Mouse (Mus musculus): ENCODE results near the gene Zfhx2. TPM values are rescaled to one million over a fixed set of nuclear protein-coding genes. Genes with fewer than 3 reads are reported as not detected.

Gene Zfhx2
- polyA plus RNA-seq, 1 experiment, result 34.9 TPM

DNA sequence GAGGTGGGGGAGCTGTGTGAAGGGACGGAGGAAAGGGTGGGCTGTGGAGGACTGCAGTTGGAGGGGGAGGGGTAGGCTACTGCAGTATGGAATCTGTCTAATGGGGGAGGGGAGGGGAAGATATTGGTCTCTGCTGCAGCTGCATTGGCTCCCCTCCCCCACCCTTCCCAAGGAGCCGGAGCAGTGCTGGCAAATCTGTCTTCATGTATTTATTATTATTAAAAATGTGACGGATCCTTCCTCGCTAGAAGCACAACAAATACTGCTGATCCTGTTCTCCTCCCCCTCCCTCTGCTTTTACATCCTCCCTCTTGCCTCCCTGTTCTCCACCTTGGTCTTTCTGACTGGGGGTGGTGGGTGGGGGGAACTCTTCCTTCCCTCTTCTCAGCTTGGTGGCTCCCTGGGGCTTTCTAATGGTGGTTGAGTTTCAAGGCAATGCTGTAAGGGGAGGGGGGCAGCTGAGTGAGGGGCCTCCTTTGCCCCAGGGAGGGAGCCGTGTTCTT is 63.7 kb downstream of the Zfhx2 start:
- DNase-seq (ENCODE audit: low read depth), result peak; percentile 95
- no peak for TF ChIP-seq CTCF (IDR thresholded peaks at IDR 0.05; ENCODE audit: borderline replicate concordance, extremely low read depth, insufficient read depth, insufficient read length)
- no peak for TF ChIP-seq POLR2A (IDR thresholded peaks at IDR 0.05; ENCODE audit: borderline replicate concordance, extremely low read depth, insufficient read depth, insufficient read length, poor library complexity, severe bottlenecking)

DNA sequence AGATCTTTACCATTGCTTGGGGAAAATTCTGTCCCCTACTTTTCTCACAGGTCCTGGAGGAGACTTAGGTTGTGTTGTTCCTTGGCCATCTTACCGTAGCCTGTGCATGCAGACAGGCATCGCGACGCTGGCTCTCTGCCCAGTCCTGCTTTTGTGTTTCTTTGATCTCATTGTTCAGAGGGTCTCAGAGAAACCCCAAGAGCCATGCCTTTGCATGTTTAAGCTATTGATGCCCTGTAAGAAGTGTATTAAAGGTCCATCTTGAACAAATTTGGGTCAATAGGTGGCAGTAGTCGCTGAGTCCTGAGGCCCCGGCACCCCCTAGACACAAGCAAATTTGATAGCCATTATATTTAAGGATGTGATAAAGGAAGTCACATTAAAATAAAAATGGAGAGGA is 64.5 kb downstream of the Zfhx2 start:
- TF ChIP-seq POLR2A (IDR thresholded peaks at IDR 0.05; ENCODE audit: borderline replicate concordance, extremely low read depth, insufficient read depth, insufficient read length, poor library complexity, severe bottlenecking) (no peak), CTCF (IDR thresholded peaks at IDR 0.05; ENCODE audit: borderline replicate concordance, extremely low read depth, insufficient read depth, insufficient read length) (peak; percentile 33; the same call in 1 of the 2 replicates)
- peak; percentile 89 for DNase-seq (ENCODE audit: low read depth)

DNA sequence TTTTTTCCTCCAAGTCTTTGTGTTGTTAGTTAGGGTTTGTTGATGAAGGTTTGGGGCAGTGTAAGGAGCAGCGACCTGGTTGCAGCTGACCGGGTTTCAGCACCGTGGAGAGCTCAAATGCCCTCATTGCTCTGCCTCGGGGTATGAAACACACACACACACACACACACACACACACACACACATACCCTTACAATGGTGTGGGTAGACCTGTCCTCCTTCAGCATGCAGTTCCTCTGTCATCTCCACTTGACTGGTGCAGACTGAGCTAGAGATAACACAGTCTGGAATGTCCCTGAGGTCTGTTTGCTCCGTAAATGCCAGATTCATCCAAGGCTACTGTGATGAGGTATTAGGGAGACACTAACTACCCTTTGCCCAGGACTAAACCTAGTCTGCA is 64.9 kb downstream of the Zfhx2 start:
- DNase-seq (ENCODE audit: low read depth), result no peak
- TF ChIP-seq CTCF (IDR thresholded peaks at IDR 0.05; ENCODE audit: borderline replicate concordance, extremely low read depth, insufficient read depth, insufficient read length) (no peak), POLR2A (IDR thresholded peaks at IDR 0.05; ENCODE audit: borderline replicate concordance, extremely low read depth, insufficient read depth, insufficient read length, poor library complexity, severe bottlenecking) (no peak)

DNA sequence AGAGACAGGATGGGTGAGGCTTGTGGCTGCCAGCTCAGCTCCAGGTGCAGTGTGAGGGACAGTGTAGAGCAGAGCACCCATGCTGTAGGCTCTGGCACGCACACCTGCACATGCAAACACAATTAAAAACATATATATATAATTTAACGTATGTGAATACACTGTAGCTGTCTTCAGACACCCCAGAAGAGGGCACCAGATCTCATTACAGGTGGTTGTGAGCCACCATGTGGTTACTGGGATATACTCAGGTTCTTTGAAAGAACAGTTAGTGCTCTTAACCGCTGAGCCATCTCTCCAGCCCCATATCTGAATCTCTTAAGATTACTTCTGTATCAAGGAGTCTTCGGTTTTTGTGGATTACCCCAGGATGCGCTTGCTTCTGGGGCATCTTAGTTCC is 66.6 kb downstream of the Zfhx2 start:
- no peak for TF ChIP-seq POLR2A (IDR thresholded peaks at IDR 0.05; ENCODE audit: borderline replicate concordance, extremely low read depth, insufficient read depth, insufficient read length, poor library complexity, severe bottlenecking)
- TF ChIP-seq CTCF (IDR thresholded peaks at IDR 0.05; ENCODE audit: borderline replicate concordance, extremely low read depth, insufficient read depth, insufficient read length), result no peak
- DNase-seq (ENCODE audit: low read depth), result no peak

DNA sequence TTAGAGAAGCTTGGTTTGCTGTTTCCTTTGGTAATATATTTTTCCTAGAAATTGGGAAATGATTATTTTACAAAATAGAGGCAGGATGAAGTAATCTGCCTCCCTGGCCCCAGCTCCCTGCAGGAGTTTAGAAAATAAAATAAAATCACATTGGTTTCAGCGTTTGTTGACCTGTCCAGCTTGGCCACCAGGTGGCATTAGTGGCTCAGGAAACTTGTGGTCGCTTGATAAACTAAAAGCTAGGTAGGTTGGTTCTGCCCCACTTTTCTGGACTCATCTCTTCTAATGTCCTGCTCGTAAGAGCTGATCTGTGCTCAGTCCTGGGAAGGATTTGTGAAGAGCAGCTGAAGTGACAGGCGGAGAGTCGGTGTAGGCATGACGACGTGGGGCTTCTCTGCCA is 67.9 kb downstream of the Zfhx2 start:
- DNase-seq (ENCODE audit: low read depth), result peak; percentile 89
- peak; percentile 82; the same call in 1 of the 2 replicates for TF ChIP-seq CTCF (IDR thresholded peaks at IDR 0.05; ENCODE audit: borderline replicate concordance, extremely low read depth, insufficient read depth, insufficient read length)
- TF ChIP-seq POLR2A (IDR thresholded peaks at IDR 0.05; ENCODE audit: borderline replicate concordance, extremely low read depth, insufficient read depth, insufficient read length, poor library complexity, severe bottlenecking), result no peak

DNA sequence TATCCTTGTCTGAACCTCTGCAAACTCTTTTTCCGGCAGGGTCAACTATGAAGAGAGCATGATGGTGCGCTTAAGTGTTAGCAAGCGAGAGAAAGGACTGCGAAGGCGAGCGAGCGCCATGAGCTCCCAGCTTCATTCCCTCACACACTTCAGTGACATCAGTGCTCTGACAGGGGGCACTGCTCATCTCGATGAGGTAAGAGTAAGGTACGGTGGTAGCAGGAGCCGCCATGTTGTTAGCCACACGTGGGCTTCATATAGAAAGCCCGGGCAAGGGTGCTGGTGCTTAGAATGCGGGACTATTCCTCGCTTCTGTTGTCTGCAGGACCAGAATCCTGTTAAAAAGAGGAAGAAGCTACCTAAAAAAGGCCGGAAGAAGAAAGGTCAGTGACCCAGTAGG is 69.1 kb downstream of the Zfhx2 start:
- no peak for TF ChIP-seq CTCF (IDR thresholded peaks at IDR 0.05; ENCODE audit: borderline replicate concordance, extremely low read depth, insufficient read depth, insufficient read length)
- no peak for TF ChIP-seq POLR2A (IDR thresholded peaks at IDR 0.05; ENCODE audit: borderline replicate concordance, extremely low read depth, insufficient read depth, insufficient read length, poor library complexity, severe bottlenecking)
- no peak for DNase-seq (ENCODE audit: low read depth)

DNA sequence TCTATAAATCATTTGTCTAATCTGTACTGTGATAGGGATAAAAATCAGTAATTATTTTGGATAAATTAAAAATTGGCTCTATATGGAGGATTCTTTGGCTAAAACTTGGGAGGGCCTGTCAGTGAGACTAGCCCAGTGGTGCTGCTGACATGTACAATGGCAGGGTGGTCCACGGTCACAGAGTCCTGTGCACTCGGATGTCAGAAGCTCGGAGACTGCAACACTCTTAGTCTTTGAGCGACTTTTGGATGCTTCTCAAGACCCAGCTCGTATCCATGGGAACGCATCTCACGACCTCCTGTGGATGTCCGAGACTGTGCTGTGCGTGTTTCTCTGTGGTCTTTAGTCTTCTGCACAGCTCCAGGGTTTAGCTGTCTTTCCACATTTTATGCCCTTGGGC is 71.7 kb downstream of the Zfhx2 start:
- DNase-seq (ENCODE audit: low read depth), result no peak
- TF ChIP-seq CTCF (IDR thresholded peaks at IDR 0.05; ENCODE audit: borderline replicate concordance, extremely low read depth, insufficient read depth, insufficient read length) (no peak), POLR2A (IDR thresholded peaks at IDR 0.05; ENCODE audit: borderline replicate concordance, extremely low read depth, insufficient read depth, insufficient read length, poor library complexity, severe bottlenecking) (no peak)

DNA sequence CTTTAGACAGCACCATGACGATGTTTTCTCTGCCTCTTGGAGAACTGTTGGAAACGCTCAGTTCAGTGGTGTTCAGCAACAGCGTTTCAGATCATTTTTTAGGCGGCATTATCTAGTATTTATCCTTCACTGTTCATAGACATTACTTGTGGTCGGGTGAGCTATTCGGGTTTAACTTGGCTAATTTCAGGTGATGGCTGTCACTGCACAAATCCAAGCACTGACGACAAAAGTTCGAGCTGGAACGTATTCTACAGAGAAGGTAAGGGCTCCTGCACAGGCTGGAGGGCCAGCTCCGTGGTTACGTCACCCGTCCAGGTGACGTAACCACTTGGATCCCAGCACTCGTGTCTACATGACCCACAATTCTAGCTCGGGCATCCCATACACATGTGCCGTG is 75.2 kb downstream of the Zfhx2 start:
- no peak for DNase-seq (ENCODE audit: low read depth)

DNA sequence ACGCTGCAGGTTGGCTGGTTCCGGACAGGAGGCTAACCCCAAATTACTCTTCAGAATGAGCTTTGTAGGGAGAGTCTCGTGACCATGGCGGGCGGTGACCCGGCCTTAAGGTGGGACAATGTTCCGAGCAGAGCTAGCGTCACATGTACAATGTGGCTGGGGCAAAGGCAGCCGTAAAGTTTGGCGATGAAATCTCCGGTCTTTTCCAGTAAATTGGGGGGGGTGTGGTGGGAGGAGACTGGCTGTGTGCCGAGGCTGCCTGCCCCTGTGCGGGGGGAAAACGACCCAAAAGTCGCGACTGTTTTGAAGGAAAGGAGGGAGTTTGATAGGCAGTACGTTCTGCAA is 76.4 kb downstream of the Zfhx2 start:
- DNase-seq (ENCODE audit: low read depth), result no peak
- TF ChIP-seq CTCF (IDR thresholded peaks at IDR 0.05; ENCODE audit: borderline replicate concordance, extremely low read depth, insufficient read depth, insufficient read length), result no peak
- no peak for TF ChIP-seq POLR2A (IDR thresholded peaks at IDR 0.05; ENCODE audit: borderline replicate concordance, extremely low read depth, insufficient read depth, insufficient read length, poor library complexity, severe bottlenecking)

More for the DNA sequence above, 75.2 kb downstream of the Zfhx2 start:
- TF ChIP-seq POLR2A (IDR thresholded peaks at IDR 0.05; ENCODE audit: borderline replicate concordance, extremely low read depth, insufficient read depth, insufficient read length, poor library complexity, severe bottlenecking) (no peak), CTCF (IDR thresholded peaks at IDR 0.05; ENCODE audit: borderline replicate concordance, extremely low read depth, insufficient read depth, insufficient read length) (no peak)

DNA sequence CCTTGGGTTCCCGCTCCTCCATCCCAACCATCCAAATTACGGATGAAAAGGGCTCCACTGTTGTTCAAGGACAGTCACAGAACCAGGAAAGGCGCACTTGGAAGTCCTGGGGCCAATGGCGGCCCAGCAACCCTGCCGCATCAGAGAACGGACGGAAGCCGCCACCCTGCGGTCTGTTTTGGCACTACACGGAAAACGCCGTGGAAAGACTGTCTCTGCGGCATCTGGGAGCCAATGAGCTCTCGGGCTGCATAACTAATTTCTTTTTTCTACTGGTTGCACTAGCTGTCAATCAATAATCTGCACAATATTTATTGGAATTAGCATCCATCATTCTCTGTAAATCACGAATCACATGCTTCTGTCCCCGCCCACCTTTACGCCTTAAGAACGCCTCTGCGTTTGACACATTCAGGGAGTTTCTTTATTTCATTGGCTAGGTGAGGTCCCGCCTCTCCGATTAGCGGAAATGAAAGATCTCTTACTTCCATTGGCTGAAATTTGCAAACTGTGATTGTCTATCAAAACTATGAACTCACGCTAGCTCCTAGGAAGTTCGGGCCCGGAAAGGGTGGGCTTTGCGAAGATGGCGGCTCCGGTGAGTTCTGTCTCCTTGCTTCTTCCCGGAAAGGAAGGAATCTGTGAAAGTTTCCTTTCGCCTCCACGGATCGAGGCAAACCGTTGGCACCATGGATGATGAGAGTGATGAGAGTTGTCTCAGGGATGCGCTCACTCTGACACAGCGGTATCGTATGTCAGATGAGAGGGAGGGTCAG is 76.9 kb downstream of the Zfhx2 start, which contains the start of gene Ngdn:
Gene Ngdn, plus strand, starts transcription at position 464 of the 776 bp plus-strand sequence.
- peak; percentile 100 for DNase-seq (ENCODE audit: low read depth)
- TF ChIP-seq POLR2A (IDR thresholded peaks at IDR 0.05; ENCODE audit: borderline replicate concordance, extremely low read depth, insufficient read depth, insufficient read length, poor library complexity, severe bottlenecking) (peak; percentile 56; the same call in 1 of the 2 replicates), CTCF (IDR thresholded peaks at IDR 0.05; ENCODE audit: borderline replicate concordance, extremely low read depth, insufficient read depth, insufficient read length) (peak; percentile 88)

DNA sequence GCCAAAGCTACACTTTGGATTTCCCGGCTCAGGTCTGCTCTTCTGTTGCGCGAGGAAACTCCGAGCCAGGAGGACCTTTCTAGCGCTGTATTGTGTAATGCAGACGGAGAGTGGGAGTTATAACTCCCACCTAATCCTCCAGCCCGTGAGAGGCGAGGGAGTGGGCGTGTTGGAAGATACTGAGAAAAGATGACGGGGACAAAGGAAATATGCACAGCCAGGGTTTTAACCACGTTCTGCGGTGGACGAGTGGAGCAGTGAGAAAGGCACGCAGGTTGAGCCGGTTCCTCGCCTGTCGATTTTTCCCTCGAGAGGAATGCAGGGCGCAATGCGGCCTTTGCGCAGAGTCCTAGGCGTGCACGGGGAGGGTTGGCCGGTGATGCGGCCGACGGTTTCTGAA is 77.5 kb downstream of the Zfhx2 start:
- TF ChIP-seq CTCF (IDR thresholded peaks at IDR 0.05; ENCODE audit: borderline replicate concordance, extremely low read depth, insufficient read depth, insufficient read length), result no peak
- no peak for DNase-seq (ENCODE audit: low read depth)

DNA sequence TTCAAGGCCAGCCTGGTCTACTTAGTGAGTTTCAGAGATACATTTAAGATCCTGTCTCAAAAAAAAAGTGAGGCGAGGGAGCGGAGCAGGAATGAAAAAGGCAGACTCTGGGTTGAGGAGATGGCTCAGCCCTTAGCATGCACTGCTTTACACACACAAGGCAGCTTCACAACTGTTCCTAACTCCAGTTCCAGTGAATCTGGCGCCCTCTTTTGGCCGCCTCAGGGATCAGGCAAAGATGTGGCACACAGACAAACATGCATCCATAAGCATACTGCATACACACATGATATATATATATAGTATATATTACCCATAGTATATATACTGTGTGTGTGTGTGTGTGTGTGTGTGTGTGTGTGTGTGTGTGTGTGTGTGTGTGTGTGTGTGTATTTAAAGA is 81.0 kb downstream of the Zfhx2 start:
- peak; percentile 45 for DNase-seq (ENCODE audit: low read depth)
- peak; percentile 47; the same call in 1 of the 2 replicates for TF ChIP-seq CTCF (IDR thresholded peaks at IDR 0.05; ENCODE audit: borderline replicate concordance, extremely low read depth, insufficient read depth, insufficient read length)
- TF ChIP-seq POLR2A (IDR thresholded peaks at IDR 0.05; ENCODE audit: borderline replicate concordance, extremely low read depth, insufficient read depth, insufficient read length, poor library complexity, severe bottlenecking), result no peak

Other genes with a start within 250 kb of the Zfhx2 start
- gene Homez, start 221.4 kb downstream of the Zfhx2 start, polyA plus RNA-seq (2012; rRNA removed), result 7.4 and 11.4 TPM in 2 replicates
- 13.7 and 21.9 TPM in 2 replicates for gene Ppp1r3e, start 214.8 kb downstream of the Zfhx2 start, polyA plus RNA-seq (2012; rRNA removed)
- 39.5 and 47.2 TPM in 2 replicates for gene Bcl2l2, start 208.9 kb downstream of the Zfhx2 start, polyA plus RNA-seq (2012; rRNA removed)
- 0.12 and 1.3 TPM in 2 replicates for gene Gm20521, start 208.9 kb downstream of the Zfhx2 start, polyA plus RNA-seq (2012; rRNA removed)
- 517 and 822 TPM in 2 replicates for gene Pabpn1, start 199.8 kb downstream of the Zfhx2 start, polyA plus RNA-seq (2012; rRNA removed)
- 466 and 718 TPM in 2 replicates for gene Slc22a17, start 179.2 kb downstream of the Zfhx2 start, polyA plus RNA-seq (2012; rRNA removed)
- gene Efs, start 166.2 kb downstream of the Zfhx2 start, polyA plus RNA-seq (2012; rRNA removed), result 30.9 and 35.3 TPM in 2 replicates
- 0.27 and 0.57 TPM in 2 replicates for gene Il25, start 159.6 kb downstream of the Zfhx2 start, polyA plus RNA-seq (2012; rRNA removed)
- gene Cmtm5, start 156.1 kb downstream of the Zfhx2 start, polyA plus RNA-seq (2012; rRNA removed), result 3.8 and 6.1 TPM in 2 replicates
- 0.05 and 0.18 TPM in 2 replicates for gene Myh6, start 125.4 kb downstream of the Zfhx2 start, polyA plus RNA-seq (2012; rRNA removed)
- not detected in 2 replicates for gene Gm17428, start 115.4 kb downstream of the Zfhx2 start, polyA plus RNA-seq (2012; rRNA removed)
- gene Myh7, start 97.7 kb downstream of the Zfhx2 start, polyA plus RNA-seq (2012; rRNA removed), result 5.0 and 7.1 TPM in 2 replicates
- 44.4 and 44.8 TPM in 2 replicates for gene Ngdn, start 76.9 kb downstream of the Zfhx2 start, polyA plus RNA-seq (2012; rRNA removed)
- 13.5 and 18.3 TPM in 2 replicates for gene Thtpa, start 2.5 kb upstream of the Zfhx2 start, polyA plus RNA-seq (2012; rRNA removed)
- 13.6 and 20.6 TPM in 2 replicates for gene Ap1g2, start 14.3 kb upstream of the Zfhx2 start, polyA plus RNA-seq (2012; rRNA removed)
- gene Jph4, start 24.6 kb upstream of the Zfhx2 start, polyA plus RNA-seq (2012; rRNA removed), result 147 and 155 TPM in 2 replicates
- gene Dhrs2, start 129.7 kb upstream of the Zfhx2 start, polyA plus RNA-seq (2012; rRNA removed), result 0.38 and 0.72 TPM in 2 replicates